Mouse (Mus musculus) bone marrow, adult 2 months (tissue): Measurements from ENCODE around the gene Mthfsd.

Experiments
- CTCF ChIP-seq: fragments of 200-500 bp; IDR thresholded peaks from 2 replicates; pipeline ENCODE4 v1.5.1; 2011; ENCODE audit warnings: low read length, control low read depth; ENCODE audit not compliant: control insufficient read depth, insufficient read depth
- POLR2A ChIP-seq: fragments of 200-500 bp; IDR thresholded peaks from 2 replicates; pipeline ENCODE4 v1.6.1; 2011; ENCODE audit warnings: low read depth, mild to moderate bottlenecking, control low read depth, low read length, borderline replicate concordance; ENCODE audit not compliant: control insufficient read depth

GRCm38 (mm10) chr8:121115948-121116347 is 7.8 kb upstream of the Mthfsd start, which contains the start of gene Foxc2:
- TF ChIP-seq CTCF (no peak), POLR2A (no peak)
